Mouse (Mus musculus) lung, postnatal 0 days (tissue): ENCODE measurements around the gene Chrm3.

ENCODE experiments used
- CTCF ChIP-seq: IDR thresholded peaks from 2 replicates; pipeline ENCODE4 v1.5.1; 2016; ENCODE audit warnings: antibody characterized with exemption, mild to moderate bottlenecking
- EP300 ChIP-seq: IDR thresholded peaks from 2 replicates; pipeline ENCODE4 v1.6.1; 2016; ENCODE audit warnings: antibody characterized with exemption, mild to moderate bottlenecking, control low read depth

- TF ChIP-seq CTCF (no peak), EP300 (no peak)
Measured at GRCm38 (mm10) chr13:10189829-10190228, 170.8 kb downstream of the Chrm3 start.
